Mouse (Mus musculus): ENCODE measurements around the gene Vdac1. TPM values are rescaled to one million over a fixed set of nuclear protein-coding genes. Genes with fewer than 3 reads are reported as not detected.

The Vdac1 gene
- total RNA-seq, 1 experiment from 2014 or later, result 173 TPM

GRCm38 (mm10) chr11:52394494-52394893 is 33.8 kb downstream of the Vdac1 start:
- ATAC-seq (replicated peaks in 1 of 2; ENCODE audit: insufficient read depth in 1 of 2, low FRiP score in 2 of 2, low TSS enrichment in 1 of 2, low read depth in 1 of 2, poor library complexity in 2 of 2, severe bottlenecking in 2 of 2), result no peak

- ATAC-seq (replicated peaks in 1 of 2; ENCODE audit: insufficient read depth in 1 of 2, low FRiP score in 2 of 2, low TSS enrichment in 1 of 2, low read depth in 1 of 2, poor library complexity in 2 of 2, severe bottlenecking in 2 of 2), result no peak
Measured at GRCm38 (mm10) chr11:52395343-52395742, 34.7 kb downstream of the Vdac1 start.

GRCm38 (mm10) chr11:52395940-52396596 is 35.4 kb downstream of the Vdac1 start, which contains the start of gene 9530068E07Rik:
Gene 9530068E07Rik, plus strand, starts transcription at chr11:52396428.
- peak; percentile 94 to 98 for ATAC-seq (replicated peaks in 1 of 2; ENCODE audit: insufficient read depth in 1 of 2, low FRiP score in 2 of 2, low TSS enrichment in 1 of 2, low read depth in 1 of 2, poor library complexity in 2 of 2, severe bottlenecking in 2 of 2)

GRCm38 (mm10) chr11:52396597-52397188 is 36.0 kb downstream of the Vdac1 start:
- peak; percentile 30 to 54; a peak in 3 of 4 replicates for ATAC-seq (replicated peaks in 1 of 2; ENCODE audit: insufficient read depth in 1 of 2, low FRiP score in 2 of 2, low TSS enrichment in 1 of 2, low read depth in 1 of 2, poor library complexity in 2 of 2, severe bottlenecking in 2 of 2)

GRCm38 (mm10) chr11:52397385-52397987 is 36.8 kb downstream of the Vdac1 start:
- no peak; a peak in 1 of 4 replicates for ATAC-seq (replicated peaks in 1 of 2; ENCODE audit: insufficient read depth in 1 of 2, low FRiP score in 2 of 2, low TSS enrichment in 1 of 2, low read depth in 1 of 2, poor library complexity in 2 of 2, severe bottlenecking in 2 of 2)

- no peak for ATAC-seq (replicated peaks in 1 of 2; ENCODE audit: insufficient read depth in 1 of 2, low FRiP score in 2 of 2, low TSS enrichment in 1 of 2, low read depth in 1 of 2, poor library complexity in 2 of 2, severe bottlenecking in 2 of 2)
Measured at GRCm38 (mm10) chr11:52401476-52401875, 40.8 kb downstream of the Vdac1 start.

- ATAC-seq (replicated peaks in 1 of 2; ENCODE audit: insufficient read depth in 1 of 2, low FRiP score in 2 of 2, low TSS enrichment in 1 of 2, low read depth in 1 of 2, poor library complexity in 2 of 2, severe bottlenecking in 2 of 2), result no peak
Measured at GRCm38 (mm10) chr11:52402566-52402965, 41.9 kb downstream of the Vdac1 start.

- no peak for ATAC-seq (replicated peaks in 1 of 2; ENCODE audit: insufficient read depth in 1 of 2, low FRiP score in 2 of 2, low TSS enrichment in 1 of 2, low read depth in 1 of 2, poor library complexity in 2 of 2, severe bottlenecking in 2 of 2)
Measured at GRCm38 (mm10) chr11:52404209-52404608, 43.5 kb downstream of the Vdac1 start.

GRCm38 (mm10) chr11:52405196-52405688 is 44.6 kb downstream of the Vdac1 start:
- no peak for ATAC-seq (replicated peaks in 1 of 2; ENCODE audit: insufficient read depth in 1 of 2, low FRiP score in 2 of 2, low TSS enrichment in 1 of 2, low read depth in 1 of 2, poor library complexity in 2 of 2, severe bottlenecking in 2 of 2)

- ATAC-seq (replicated peaks in 1 of 2; ENCODE audit: insufficient read depth in 1 of 2, low FRiP score in 2 of 2, low TSS enrichment in 1 of 2, low read depth in 1 of 2, poor library complexity in 2 of 2, severe bottlenecking in 2 of 2), result no peak
Measured at GRCm38 (mm10) chr11:52409316-52409715, 48.7 kb downstream of the Vdac1 start.

GRCm38 (mm10) chr11:52418358-52418757 is 57.7 kb downstream of the Vdac1 start:
- no peak for ATAC-seq (replicated peaks in 1 of 2; ENCODE audit: insufficient read depth in 1 of 2, low FRiP score in 2 of 2, low TSS enrichment in 1 of 2, low read depth in 1 of 2, poor library complexity in 2 of 2, severe bottlenecking in 2 of 2)

- ATAC-seq (replicated peaks in 1 of 2; ENCODE audit: insufficient read depth in 1 of 2, low FRiP score in 2 of 2, low TSS enrichment in 1 of 2, low read depth in 1 of 2, poor library complexity in 2 of 2, severe bottlenecking in 2 of 2), result no peak
Measured at GRCm38 (mm10) chr11:52419246-52419645, 58.6 kb downstream of the Vdac1 start.

GRCm38 (mm10) chr11:52419861-52420260 is 59.2 kb downstream of the Vdac1 start:
- no peak for ATAC-seq (replicated peaks in 1 of 2; ENCODE audit: insufficient read depth in 1 of 2, low FRiP score in 2 of 2, low TSS enrichment in 1 of 2, low read depth in 1 of 2, poor library complexity in 2 of 2, severe bottlenecking in 2 of 2)

GRCm38 (mm10) chr11:52420296-52421052 is 59.8 kb downstream of the Vdac1 start:
- ATAC-seq (replicated peaks in 1 of 2; ENCODE audit: insufficient read depth in 1 of 2, low FRiP score in 2 of 2, low TSS enrichment in 1 of 2, low read depth in 1 of 2, poor library complexity in 2 of 2, severe bottlenecking in 2 of 2), result no peak

- peak in 1 of 2 experiments; percentile 39; a peak in 1 of 4 replicates for ATAC-seq (replicated peaks in 1 of 2; ENCODE audit: insufficient read depth in 1 of 2, low FRiP score in 2 of 2, low TSS enrichment in 1 of 2, low read depth in 1 of 2, poor library complexity in 2 of 2, severe bottlenecking in 2 of 2)
Measured at GRCm38 (mm10) chr11:52421053-52421778, 60.6 kb downstream of the Vdac1 start.

GRCm38 (mm10) chr11:52429440-52429839 is 68.8 kb downstream of the Vdac1 start:
- ATAC-seq (replicated peaks in 1 of 2; ENCODE audit: insufficient read depth in 1 of 2, low FRiP score in 2 of 2, low TSS enrichment in 1 of 2, low read depth in 1 of 2, poor library complexity in 2 of 2, severe bottlenecking in 2 of 2), result no peak

- ATAC-seq (replicated peaks in 1 of 2; ENCODE audit: insufficient read depth in 1 of 2, low FRiP score in 2 of 2, low TSS enrichment in 1 of 2, low read depth in 1 of 2, poor library complexity in 2 of 2, severe bottlenecking in 2 of 2), result no peak
Measured at GRCm38 (mm10) chr11:52431594-52431993, 70.9 kb downstream of the Vdac1 start.
